Mouse (Mus musculus): ENCODE measurements at regions not wholly inside any gene's neighbourhood (a gene's known extent, or its start where the extent isn't known, plus 50 kb on each side); places are given as distances from the start of the nearest gene placed in this dataset.

GRCm38 (mm10) chr17:4465741-4466140 lies 528.4 kb upstream of the Arid1b start:
- Histone ChIP-seq H3K27me3 (no peaks in the 10 kb centered on the region), H3K4me3 (replicated peaks) (no peak overlapping the region), H3K9ac (replicated peaks) (no peak overlapping the region), H3K4me2 (replicated peaks) (no peak overlapping the region), H3K4me1 (replicated peaks) (no peaks in the 10 kb centered on the region), H3K9me3 (no peaks in the 10 kb centered on the region), H3K27ac (no peak overlapping the region), H3K36me3 (no peaks in the 10 kb centered on the region)
- ATAC-seq: no peak
- 92% methylated on average over 6 of the region's 6 CpGs for WGBS

- Histone ChIP-seq H3K27me3 (no peaks in the 10 kb centered on the region; the same call in 1 of the 2 replicates), H3K4me3 (replicated peaks) (no peak overlapping the region), H3K9ac (replicated peaks) (no peak overlapping the region), H3K36me3 (no peaks in the 10 kb centered on the region), H3K27ac (no peak overlapping the region), H3K4me2 (replicated peaks) (no peak overlapping the region), H3K9me3 (no peaks in the 10 kb centered on the region), H3K4me1 (replicated peaks) (no peaks in the 10 kb centered on the region)
- WGBS: 72% methylated on average over 5 of the region's 5 CpGs
- no peak for ATAC-seq
These were observed 521.7 kb upstream of the Arid1b start for GRCm38 (mm10) chr17:4472412-4472811.

DNA sequence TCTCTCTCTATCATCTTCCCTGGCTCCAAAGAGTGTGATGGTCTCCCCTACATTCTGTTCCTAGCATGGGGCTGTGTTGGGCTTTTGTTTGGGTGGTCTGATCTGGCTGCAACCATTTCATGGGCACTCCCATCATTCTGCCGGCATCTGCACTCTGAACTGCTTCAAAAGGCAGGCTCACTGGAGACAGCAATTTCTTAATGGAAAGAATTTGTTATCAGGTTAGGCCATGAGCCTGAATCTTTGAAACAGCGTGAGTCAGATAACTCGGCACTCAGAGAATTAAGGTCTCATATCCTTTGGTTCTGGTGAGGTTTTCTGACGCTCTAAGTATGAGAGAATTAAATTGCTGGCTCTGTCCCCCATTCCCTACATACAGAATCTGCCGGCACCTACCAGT lies 519.8 kb upstream of the Arid1b start:
- 73% methylated on average over 5 of the region's 5 CpGs for WGBS

GRCm38 (mm10) chr17:4475665-4476064 lies 518.5 kb upstream of the Arid1b start:
- Histone ChIP-seq H3K27ac (no peak overlapping the region), H3K9me3 (no peaks in the 10 kb centered on the region), H3K9ac (replicated peaks) (no peak overlapping the region), H3K4me2 (replicated peaks) (no peak overlapping the region), H3K4me1 (replicated peaks) (no peaks in the 10 kb centered on the region; the same call in 1 of the 2 replicates), H3K36me3 (no peaks in the 10 kb centered on the region), H3K27me3 (peaks cover 3% of the 10 kb centered on the region; the same call in 1 of the 2 replicates), H3K4me3 (replicated peaks) (no peak overlapping the region)
- no peak for ATAC-seq
- WGBS: 83% methylated on average over 3 of the region's 3 CpGs

More for the DNA sequence above, 519.8 kb upstream of the Arid1b start:
- H3K9me3 ChIP-seq: no peaks in the 10 kb centered on the region
- no peaks in the 10 kb centered on the region; the same call in 1 of the 2 replicates for H3K4me1 ChIP-seq (replicated peaks)
- no peak overlapping the region for H3K27ac ChIP-seq
- H3K36me3 ChIP-seq: no peaks in the 10 kb centered on the region
- no peak for ATAC-seq
- H3K9ac ChIP-seq (replicated peaks): no peak overlapping the region
- no peak overlapping the region for H3K4me3 ChIP-seq (replicated peaks)
- H3K4me2 ChIP-seq (replicated peaks): no peak overlapping the region
- no peaks in the 10 kb centered on the region; the same call in 1 of the 2 replicates for H3K27me3 ChIP-seq

GRCm38 (mm10) chr17:4494392-4494791 lies 499.7 kb upstream of the Arid1b start:
- H3K9ac ChIP-seq (replicated peaks): no peak overlapping the region
- no peak overlapping the region for H3K27ac ChIP-seq
- H3K4me2 ChIP-seq (replicated peaks): no peak overlapping the region
- H3K9me3 ChIP-seq: no peaks in the 10 kb centered on the region
- no peak for ATAC-seq
- peaks cover 20% of the 10 kb centered on the region for H3K4me1 ChIP-seq (replicated peaks)
- 93% methylated on average over 2 of the region's 2 CpGs for WGBS
- no peaks in the 10 kb centered on the region for H3K36me3 ChIP-seq
- H3K27me3 ChIP-seq: no peaks in the 10 kb centered on the region
- no peak overlapping the region for H3K4me3 ChIP-seq (replicated peaks)

DNA sequence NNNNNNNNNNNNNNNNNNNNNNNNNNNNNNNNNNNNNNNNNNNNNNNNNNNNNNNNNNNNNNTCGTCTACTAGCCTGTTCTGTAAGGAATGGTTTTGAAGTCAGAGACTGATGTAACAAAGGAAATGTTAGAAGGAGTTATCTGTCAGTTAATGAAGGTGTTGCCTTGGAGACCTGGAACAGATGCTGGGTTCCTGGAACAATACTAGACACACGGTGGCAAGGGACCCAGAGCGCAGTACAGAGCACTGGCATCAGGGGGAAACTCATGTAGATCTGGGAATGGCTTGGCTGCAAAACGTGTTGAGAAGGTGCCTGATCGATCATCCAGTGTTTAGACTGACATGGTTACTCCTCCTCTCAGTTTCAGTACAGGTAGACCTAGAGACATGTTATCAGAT lies 493.6 kb upstream of the Arid1b start:
- no peak overlapping the region for H3K4me3 ChIP-seq (replicated peaks)
- peaks cover 11% of the 10 kb centered on the region for H3K4me1 ChIP-seq (replicated peaks)
- WGBS: 69% methylated on average over 5 of the region's 5 CpGs
- H3K9me3 ChIP-seq: no peaks in the 10 kb centered on the region
- H3K36me3 ChIP-seq: no peaks in the 10 kb centered on the region
- H3K27ac ChIP-seq: no peak overlapping the region
- H3K4me2 ChIP-seq (replicated peaks): no peak overlapping the region
- no peak for ATAC-seq
- no peak overlapping the region for H3K9ac ChIP-seq (replicated peaks)
- H3K27me3 ChIP-seq: no peaks in the 10 kb centered on the region

- H3K4me2 ChIP-seq (replicated peaks): no peak overlapping the region
- no peak overlapping the region for H3K27ac ChIP-seq
- H3K4me3 ChIP-seq (replicated peaks): no peak overlapping the region
- no peak for ATAC-seq
- WGBS: 83% methylated on average over 1 of the region's 1 CpGs
- no peaks in the 10 kb centered on the region for H3K36me3 ChIP-seq
- H3K4me1 ChIP-seq (replicated peaks): peaks cover 11% of the 10 kb centered on the region
- no peaks in the 10 kb centered on the region for H3K9me3 ChIP-seq
- H3K27me3 ChIP-seq: no peaks in the 10 kb centered on the region
- H3K9ac ChIP-seq (replicated peaks): no peak overlapping the region
These were observed 493.1 kb upstream of the Arid1b start for GRCm38 (mm10) chr17:4501029-4501428.

DNA sequence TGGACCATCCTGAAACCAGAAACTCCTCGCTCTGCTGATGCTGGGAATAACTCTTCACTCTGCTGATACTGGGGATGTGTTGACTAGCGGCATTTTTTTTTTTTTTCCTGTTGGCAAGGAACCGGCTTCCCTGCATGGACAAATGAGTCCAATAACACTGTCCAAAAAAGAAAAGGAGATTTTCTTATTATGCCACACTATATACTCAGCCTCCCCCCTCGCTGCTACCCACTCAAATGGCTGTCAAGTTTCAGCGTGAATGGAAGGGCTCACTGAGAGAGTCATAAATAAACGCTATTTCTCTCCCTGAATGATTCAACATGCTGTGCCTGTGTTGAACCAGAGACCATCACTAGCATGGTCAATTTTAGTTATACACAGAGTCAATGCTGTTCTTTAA lies 489.2 kb upstream of the Arid1b start:
- H3K27me3 ChIP-seq: no peaks in the 10 kb centered on the region
- ATAC-seq: no peak
- 81% methylated on average over 6 of the region's 6 CpGs for WGBS

DNA sequence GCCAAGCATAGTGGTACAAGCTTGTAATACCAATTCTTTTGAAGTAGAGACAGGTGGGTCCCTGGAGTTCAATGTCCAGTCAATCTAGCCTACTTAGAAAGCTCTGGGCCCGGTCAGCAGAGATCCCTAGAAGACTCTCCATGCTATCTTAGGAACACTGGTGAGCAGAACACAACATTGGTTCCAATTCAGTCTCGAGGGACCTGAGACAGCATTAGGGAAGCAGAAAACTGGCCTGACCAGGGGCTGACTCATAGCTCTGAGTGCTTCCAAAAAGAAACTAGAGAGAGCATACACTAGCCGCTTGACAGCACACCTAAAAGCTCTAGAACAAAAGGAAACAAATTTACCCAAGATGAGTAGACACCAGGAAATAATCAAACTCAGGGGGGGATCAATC lies 484.6 kb upstream of the Arid1b start:
- ATAC-seq: no peak
- Histone ChIP-seq H3K9me3 (no peaks in the 10 kb centered on the region), H3K9ac (replicated peaks) (no peak overlapping the region), H3K4me1 (replicated peaks) (no peaks in the 10 kb centered on the region), H3K4me2 (replicated peaks) (no peak overlapping the region), H3K4me3 (replicated peaks) (no peak overlapping the region), H3K27ac (no peak overlapping the region), H3K36me3 (no peaks in the 10 kb centered on the region), H3K27me3 (no peaks in the 10 kb centered on the region)
- 62% methylated on average over 3 of the region's 3 CpGs for WGBS

More for the DNA sequence above, 489.2 kb upstream of the Arid1b start:
- no peaks in the 10 kb centered on the region for H3K4me1 ChIP-seq (replicated peaks)
- H3K9me3 ChIP-seq: no peaks in the 10 kb centered on the region
- no peak overlapping the region for H3K27ac ChIP-seq
- no peaks in the 10 kb centered on the region for H3K36me3 ChIP-seq
- no peak overlapping the region for H3K9ac ChIP-seq (replicated peaks)
- H3K4me2 ChIP-seq (replicated peaks): no peak overlapping the region
- H3K4me3 ChIP-seq (replicated peaks): no peak overlapping the region

DNA sequence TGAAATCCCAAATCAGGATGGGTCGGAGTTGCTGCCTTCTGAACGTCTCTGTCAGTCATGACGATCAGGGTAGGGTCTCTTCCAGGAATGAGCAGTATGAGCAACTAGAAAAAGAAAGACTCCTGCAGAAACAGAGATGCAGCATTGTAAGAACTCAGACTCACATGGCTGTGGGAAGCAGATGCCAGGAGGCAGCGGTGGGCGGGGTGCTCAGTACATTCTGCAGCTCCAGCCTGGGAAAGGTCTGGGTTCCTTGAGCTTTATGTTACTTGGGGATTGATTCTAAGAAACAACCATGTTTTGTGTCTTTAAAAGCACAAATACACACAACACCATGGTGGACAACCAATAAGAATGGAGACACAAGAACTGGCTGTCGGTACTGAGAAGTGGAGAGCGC lies 478.0 kb upstream of the Arid1b start:
- H3K9ac ChIP-seq (replicated peaks): no peak overlapping the region
- H3K4me3 ChIP-seq (replicated peaks): no peak overlapping the region
- H3K9me3 ChIP-seq: no peaks in the 10 kb centered on the region
- WGBS: 76% methylated on average over 7 of the region's 7 CpGs
- no peaks in the 10 kb centered on the region for H3K36me3 ChIP-seq
- H3K4me1 ChIP-seq (replicated peaks): no peaks in the 10 kb centered on the region; the same call in 1 of the 2 replicates
- ATAC-seq: no peak
- H3K27ac ChIP-seq: no peak overlapping the region
- no peaks in the 10 kb centered on the region for H3K27me3 ChIP-seq
- no peak overlapping the region for H3K4me2 ChIP-seq (replicated peaks)

DNA sequence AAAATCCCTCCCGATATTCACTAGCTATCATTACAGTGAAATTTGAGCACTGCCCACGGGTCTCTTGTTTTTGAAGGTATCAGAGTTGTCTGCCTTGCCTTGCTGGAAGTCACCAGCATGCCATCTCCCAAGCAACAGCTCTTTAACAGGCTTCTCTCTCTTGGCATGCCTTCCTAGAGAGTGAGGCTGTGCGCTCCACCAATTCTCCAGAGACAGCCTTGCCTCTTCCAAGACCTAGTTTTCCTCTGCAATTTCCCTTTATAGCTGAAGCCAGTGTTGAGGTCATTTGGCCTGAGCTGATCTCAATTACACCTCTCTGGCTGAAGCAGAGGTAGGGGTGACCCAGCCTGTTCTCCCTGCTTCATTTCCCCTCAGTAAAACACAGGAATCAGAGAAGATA lies 477.3 kb upstream of the Arid1b start:
- no peak overlapping the region for H3K9ac ChIP-seq (replicated peaks)
- H3K9me3 ChIP-seq: no peaks in the 10 kb centered on the region
- no peak overlapping the region for H3K4me3 ChIP-seq (replicated peaks)
- H3K27ac ChIP-seq: no peak overlapping the region
- no peaks in the 10 kb centered on the region for H3K27me3 ChIP-seq
- ATAC-seq: no peak
- 70% methylated on average over 3 of the region's 3 CpGs for WGBS
- no peaks in the 10 kb centered on the region for H3K36me3 ChIP-seq
- H3K4me2 ChIP-seq (replicated peaks): no peak overlapping the region
- H3K4me1 ChIP-seq (replicated peaks): no peaks in the 10 kb centered on the region; the same call in 1 of the 2 replicates

DNA sequence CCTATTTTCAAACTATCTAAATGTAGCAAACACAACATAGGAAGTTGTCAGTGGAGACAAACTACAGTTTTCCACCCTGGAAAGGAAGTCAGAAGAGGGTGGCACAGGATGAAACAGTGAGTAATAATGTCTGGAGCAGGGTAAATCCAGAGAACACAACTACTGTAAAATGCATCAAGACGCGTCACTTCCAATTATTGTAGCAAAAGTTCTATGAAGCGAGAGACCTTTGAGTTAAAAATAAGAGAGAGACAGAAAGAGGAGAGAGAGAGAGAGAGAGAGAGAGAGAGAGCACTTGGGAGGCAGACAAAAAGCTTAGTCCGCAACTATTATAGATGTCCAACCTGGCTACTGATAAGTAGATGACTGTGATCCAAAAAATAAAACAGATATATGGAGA lies 473.1 kb upstream of the Arid1b start:
- no peak for ATAC-seq
- WGBS: 92% methylated on average over 4 of the region's 4 CpGs
- Histone ChIP-seq H3K9ac (replicated peaks) (no peak overlapping the region), H3K27me3 (no peaks in the 10 kb centered on the region), H3K27ac (no peak overlapping the region), H3K4me2 (replicated peaks) (no peak overlapping the region), H3K9me3 (no peaks in the 10 kb centered on the region), H3K4me3 (replicated peaks) (no peak overlapping the region), H3K4me1 (replicated peaks) (no peaks in the 10 kb centered on the region; the same call in 1 of the 2 replicates), H3K36me3 (no peaks in the 10 kb centered on the region)

DNA sequence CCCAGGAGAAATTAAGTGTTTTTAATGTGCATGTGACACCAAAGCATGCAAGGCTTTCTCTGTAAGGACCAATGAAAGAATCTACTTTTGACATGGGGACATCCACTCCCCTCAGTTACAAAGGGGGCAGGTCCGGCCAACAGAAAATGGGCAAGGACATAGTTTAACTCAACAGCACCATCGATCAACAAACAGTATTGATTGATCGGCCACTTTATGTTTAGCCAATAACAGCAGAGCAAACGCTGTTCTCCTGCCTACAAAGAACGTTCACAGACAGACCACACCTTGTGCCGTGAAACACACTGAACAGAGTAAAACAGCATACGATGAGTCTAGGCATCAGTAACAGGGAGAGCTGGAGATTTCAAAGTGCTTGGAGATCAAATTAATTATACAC lies 467.7 kb upstream of the Arid1b start:
- H3K36me3 ChIP-seq: no peaks in the 10 kb centered on the region

More for the DNA sequence above, 467.7 kb upstream of the Arid1b start:
- no peak overlapping the region for H3K27ac ChIP-seq
- WGBS: 92% methylated on average over 7 of the region's 7 CpGs
- ATAC-seq: no peak
- no peak overlapping the region for H3K4me3 ChIP-seq (replicated peaks)
- H3K27me3 ChIP-seq: no peaks in the 10 kb centered on the region
- no peaks in the 10 kb centered on the region for H3K9me3 ChIP-seq
- no peaks in the 10 kb centered on the region for H3K4me1 ChIP-seq (replicated peaks)
- no peak overlapping the region for H3K9ac ChIP-seq (replicated peaks)
- H3K4me2 ChIP-seq (replicated peaks): no peak overlapping the region

All from midbrain, embryonic 13.5 days (tissue).